Mouse (Mus musculus): ENCODE results near the gene Lrrc4c. TPM values are rescaled to one million over a fixed set of nuclear protein-coding genes. Genes with fewer than 3 reads are reported as not detected.

Gene Lrrc4c
- total RNA-seq, 2 experiments from 2014 or later: 0.22 to 0.64 TPM

DNA sequence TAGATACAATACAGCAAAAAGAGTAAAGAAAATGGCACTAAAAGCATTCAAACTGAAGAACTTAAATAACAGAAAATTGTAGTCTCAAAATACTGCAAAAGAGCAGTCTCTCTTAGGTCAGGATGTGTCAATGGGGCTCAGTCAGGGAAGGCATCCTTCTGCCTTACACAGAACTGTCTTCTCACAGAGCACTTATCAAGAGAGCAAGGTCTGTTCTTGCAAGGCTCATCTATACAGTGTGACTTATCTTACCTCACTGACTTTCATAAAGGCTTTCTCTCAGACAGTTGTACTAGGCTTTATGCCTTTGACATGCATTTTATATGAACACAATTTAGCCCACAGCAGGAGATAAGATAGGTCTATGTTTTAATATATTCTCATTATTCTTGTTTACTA lies 1226.7 kb downstream of the Lrrc4c start:
- intact Hi-C loops (cut with DNase I; ENCODE audit: low total_unique reads): no loop called here
- DNase-seq: no peak

DNA sequence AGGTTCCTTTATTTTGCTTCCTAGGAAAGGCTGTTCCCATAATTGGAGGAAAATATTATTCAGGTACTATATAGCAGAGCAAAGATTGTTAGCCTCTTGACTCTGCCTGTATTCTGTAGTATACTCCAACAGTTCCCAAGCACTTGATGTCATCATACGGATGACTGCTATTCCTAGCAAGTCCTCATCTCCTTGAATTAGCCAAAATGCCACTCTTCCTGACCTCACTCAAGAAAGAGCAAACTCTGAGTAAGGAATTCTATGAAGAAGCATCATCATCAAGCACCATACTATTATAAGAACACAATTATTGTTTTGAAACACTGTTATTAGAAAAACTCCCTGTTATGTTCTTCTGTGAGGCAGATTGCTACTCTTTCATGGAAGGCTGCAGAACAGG lies 1228.0 kb downstream of the Lrrc4c start:
- intact Hi-C loops (cut with DNase I; ENCODE audit: low total_unique reads): no loop called here
- DNase-seq: no peak

DNA sequence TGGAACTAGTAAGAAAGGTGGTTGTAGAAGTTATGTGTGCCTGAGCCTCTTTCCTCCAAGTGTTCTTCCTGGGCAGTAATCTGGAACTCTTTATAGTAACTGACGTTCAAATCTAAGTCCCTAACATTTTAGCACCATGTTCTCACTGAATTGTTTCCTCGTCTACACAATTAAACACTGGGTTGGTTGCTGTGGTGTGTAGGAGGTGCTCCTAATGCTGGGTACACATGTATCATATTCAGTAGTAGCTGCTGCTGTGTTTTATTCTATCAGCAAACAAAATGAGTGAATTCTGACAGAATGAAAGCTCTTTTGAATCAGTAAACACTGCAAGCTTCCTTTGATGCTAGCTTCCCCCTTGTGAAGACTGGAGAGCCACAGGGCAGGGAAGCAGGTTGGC lies 1246.5 kb downstream of the Lrrc4c start:
- intact Hi-C loops (cut with DNase I; ENCODE audit: low total_unique reads): no loop called here
- DNase-seq: no peak

DNA sequence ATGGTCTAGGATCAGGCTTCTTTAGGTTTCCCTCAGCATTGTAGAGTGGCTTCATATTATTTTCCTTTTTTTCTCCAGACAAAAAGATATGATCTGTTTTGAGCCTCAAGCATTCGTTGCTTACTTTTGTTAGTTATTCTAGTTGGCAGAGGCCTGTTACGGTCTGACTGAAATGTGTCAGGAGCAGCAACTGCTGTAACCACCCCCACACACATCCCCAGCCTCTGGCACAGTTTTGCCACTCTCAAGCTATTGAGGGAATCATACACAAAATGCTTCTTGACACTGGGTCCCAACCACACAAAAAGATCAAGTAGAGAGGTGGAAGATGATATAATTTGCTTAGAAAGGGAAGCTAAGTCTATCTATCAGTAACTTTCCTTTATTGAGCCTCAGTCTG lies 1251.0 kb downstream of the Lrrc4c start:
- no peak for DNase-seq
- intact Hi-C loops (cut with DNase I; ENCODE audit: low total_unique reads): no loop called here

DNA sequence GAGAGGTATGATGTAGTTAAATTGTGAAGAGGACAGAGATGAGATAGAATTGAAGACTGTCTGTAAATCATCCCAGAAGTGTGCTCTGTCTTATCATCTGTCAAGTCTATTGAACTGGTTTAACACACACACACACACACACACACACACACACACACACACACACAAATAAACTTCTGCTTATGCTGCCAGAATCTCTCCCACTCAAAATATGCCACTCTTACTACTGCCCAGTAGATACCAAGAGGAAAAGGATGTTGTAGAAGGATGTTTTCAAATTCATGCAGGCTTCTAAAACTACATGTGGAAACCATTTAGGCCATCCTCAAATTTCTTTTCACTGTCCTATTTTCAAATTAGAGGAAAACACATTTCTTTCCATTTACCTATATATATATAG lies 1257.0 kb downstream of the Lrrc4c start:
- no peak for DNase-seq
- intact Hi-C loops (cut with DNase I; ENCODE audit: low total_unique reads): no loop called here

DNA sequence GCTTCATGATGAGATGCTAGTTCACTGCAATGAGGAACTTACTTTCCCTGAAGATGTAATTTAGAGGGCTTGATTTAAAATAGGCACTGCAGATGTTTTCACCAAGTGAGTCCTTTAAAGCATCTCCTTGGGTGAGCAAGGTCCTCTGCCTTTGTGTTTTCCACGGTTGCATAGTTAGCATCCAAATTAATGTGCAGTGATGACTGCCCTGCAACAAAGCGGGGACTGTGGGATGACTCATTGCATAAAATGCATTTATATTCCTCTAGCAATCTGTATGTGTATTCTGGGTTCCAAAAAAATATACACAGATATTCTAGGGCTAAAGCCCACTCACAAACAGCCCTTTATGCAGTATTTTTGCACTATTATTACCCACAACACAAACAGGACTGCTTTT lies 1263.2 kb downstream of the Lrrc4c start:
- DNase-seq: no peak
- intact Hi-C loops (cut with DNase I; ENCODE audit: low total_unique reads): no loop called here

DNA sequence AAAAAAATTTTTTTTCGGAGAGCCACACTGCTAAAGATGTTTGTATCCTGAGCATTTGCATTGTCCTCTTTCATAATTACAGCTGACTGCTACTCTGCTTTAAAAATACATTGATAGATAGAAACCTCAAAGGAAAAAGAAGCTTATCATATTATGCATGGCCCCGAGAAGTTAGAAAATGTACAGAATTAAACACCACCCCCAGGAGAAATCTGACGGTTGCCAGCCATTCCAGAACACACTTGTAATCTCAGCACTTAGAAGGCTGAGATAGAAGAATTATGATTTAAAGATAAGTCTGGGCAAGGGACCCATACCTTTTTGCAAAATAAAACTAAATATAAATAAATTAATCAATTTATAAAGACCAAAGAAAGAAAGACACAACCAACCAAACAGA lies 1268.4 kb downstream of the Lrrc4c start:
- intact Hi-C loops (cut with DNase I; ENCODE audit: low total_unique reads): no loop called here
- DNase-seq: no peak

DNA sequence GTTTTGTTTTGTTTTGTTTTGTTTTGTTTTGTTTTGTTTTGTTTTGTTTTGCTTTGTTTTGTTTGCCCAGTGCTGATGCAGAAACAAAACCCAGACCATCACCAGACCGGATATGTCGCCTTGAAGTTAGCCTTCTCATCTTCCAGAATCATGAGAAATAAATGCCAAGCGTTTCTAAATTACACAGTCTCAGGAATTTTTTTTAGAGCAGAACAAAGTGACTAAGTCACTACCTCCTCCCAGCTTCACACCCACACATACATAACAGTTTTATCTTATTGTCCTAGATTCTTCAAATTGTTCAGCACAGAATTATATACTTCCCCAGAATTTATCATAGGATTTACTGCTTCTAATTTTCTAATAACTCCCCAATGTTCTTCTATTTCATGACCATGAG lies 1272.6 kb downstream of the Lrrc4c start:
- no peak for DNase-seq
- intact Hi-C loops (cut with DNase I; ENCODE audit: low total_unique reads): no loop called here

DNA sequence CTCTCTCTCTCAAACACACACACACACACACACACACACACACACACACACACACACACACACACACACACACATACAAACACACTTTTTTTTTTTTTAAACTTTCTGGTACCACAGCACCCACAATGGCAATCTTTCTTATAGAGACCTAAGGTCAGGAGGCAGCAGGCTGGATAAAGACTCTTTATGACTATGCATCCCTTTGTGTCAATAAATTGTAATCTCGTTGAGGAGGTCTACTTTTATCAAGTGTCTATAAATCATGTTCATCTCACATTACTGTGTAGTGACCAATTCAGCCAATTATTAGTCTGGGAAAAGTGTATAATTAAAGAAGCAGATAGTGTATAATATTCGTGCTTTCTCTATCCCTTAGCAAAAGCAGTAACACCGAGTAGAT lies 1286.2 kb downstream of the Lrrc4c start:
- intact Hi-C loops (cut with DNase I; ENCODE audit: low total_unique reads): no loop called here
- DNase-seq: no peak

DNA sequence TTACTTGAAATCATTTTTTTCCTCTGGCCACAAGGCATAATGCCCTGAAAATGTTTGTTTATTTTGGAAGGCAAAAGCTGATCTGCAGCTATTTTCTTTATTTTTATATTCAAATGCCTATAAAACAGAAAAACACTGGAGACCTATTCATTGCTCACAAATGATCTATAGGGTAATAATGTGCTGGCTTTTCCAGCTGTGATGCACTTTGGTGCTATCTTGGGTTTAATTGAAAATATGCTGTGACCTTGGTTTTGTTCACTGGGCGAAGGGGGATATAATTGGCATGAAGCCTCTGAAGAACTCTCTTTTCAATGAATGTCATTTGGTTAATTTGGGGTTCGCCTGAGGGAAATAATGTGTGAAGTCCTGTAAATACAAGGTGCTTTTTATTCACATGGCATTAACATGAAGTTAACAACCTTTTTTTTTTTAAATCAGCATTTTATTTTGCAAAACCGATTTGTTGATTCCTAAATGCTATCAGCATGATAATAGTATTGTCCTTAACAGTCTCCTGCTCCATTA lies 1286.8 kb downstream of the Lrrc4c start:
- DNase-seq: no peak
- intact Hi-C loops (cut with DNase I; ENCODE audit: low total_unique reads): no loop called here

DNA sequence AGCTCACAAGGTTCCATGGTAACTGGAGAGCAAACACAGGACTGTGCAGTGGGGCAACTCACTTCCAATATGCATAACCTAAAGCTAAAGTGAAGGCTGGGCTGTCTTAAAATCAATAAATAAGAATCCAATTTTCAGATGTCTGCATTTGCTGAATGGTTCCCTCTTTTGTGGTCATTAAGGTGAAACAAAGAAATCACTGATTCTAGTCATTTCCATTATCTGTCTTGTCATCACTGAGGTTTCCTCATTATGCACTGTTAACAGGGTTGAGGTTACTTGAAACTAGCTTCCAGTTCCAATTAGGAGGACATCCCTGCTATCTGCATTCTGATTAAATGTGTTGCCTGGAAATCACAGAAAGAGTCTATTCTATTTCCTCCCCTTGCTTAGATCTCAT lies 1291.5 kb downstream of the Lrrc4c start:
- no peak for DNase-seq
- intact Hi-C loops (cut with DNase I; ENCODE audit: low total_unique reads): no loop called here

DNA sequence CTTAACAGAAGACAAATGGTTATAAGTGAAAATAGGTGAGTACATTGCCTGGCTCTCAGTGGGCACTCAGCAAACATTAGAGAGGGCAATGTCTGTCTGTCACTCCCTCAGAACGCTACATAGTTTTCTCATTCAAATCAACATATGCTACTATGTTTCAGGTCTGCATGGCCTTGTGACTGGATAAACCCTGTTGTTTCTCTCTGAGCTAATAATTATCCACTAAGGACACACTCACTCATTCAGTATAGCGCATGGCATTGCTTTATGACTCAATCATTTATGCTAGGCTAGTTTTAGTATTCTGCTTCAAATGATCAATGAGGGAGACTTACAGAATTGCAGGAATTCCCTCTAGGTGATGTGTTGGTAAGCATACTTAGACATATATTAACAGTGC lies 1292.6 kb downstream of the Lrrc4c start:
- intact Hi-C loops (cut with DNase I; ENCODE audit: low total_unique reads): no loop called here
- no peak for DNase-seq

DNA sequence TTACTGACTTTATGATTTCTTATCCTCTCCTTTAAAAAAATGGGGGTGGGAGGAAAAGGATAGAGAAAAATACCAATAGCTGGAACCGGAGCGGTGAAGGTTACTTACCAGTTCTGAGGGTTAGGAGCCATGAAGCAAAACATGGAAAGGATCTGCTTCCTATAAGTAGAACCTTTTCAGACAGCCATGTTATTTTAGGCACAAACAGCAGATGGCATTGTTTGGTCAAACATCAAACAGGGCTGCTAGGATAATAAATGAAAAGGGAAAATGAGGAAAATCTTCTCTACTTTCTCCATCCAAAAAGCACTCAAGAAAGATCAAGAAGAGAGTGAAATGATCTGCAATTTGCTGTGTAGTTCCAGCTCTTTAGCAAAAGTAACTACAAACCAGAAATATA lies 1296.8 kb downstream of the Lrrc4c start:
- intact Hi-C loops (cut with DNase I; ENCODE audit: low total_unique reads): no loop called here
- DNase-seq: no peak

DNA sequence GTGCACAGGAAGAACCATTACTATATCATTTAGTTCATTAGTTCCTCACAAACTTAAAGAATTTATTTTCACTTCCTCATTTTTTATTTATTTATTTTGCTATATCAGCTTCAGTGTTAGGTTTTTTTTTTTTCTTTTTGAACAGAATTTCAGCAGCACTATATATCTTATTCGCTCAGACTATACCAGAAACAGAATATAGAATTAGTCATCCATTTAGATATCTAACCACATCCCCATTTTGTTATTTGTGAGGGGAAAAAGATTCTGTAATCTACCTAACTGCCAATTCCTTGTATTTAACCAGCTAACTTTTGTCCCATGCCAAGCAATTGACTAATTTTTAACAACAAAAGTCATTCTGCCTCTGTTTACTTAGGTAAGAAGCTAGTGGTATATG lies 1300.6 kb downstream of the Lrrc4c start:
- intact Hi-C loops (cut with DNase I; ENCODE audit: low total_unique reads): no loop called here
- no peak for DNase-seq

DNA sequence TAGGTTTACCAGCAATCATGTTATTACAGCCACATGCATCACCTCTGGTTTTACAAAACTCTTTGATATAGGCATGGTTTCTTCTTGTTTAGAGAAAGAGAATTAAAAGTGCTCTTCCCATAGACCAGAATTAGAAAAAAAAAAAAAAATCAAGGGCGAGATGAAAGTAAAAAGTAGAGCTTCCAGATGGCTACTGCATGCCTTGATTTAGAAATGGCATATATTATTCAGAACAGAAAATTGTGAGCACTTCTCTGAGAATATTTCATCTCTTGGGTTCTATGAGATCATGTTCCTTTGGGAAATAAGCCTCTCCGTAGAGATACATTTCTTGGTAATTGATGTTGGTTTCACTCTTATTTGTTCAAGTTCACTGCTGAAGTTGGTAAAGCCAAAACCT lies 1322.0 kb downstream of the Lrrc4c start:
- intact Hi-C loops (cut with DNase I; ENCODE audit: low total_unique reads): no loop called here
- DNase-seq: no peak

DNA sequence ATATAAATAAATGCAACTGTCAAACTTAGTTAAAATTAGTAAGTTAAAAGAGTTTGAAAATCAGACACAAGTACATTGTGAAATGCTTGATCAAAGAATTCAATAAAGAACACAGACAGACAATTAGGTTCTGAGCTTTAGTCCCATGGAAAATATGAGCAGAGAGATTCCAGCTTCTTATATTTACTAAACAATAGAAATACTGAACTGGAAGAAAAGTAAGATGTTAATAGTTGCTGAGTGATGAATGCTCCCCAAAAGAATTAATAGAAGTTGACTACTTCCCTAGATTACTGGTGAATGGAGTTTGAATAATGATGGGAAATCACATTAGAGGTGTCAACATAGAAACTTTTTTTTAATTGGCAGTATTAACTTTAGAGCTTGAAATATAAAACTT lies 1323.7 kb downstream of the Lrrc4c start:
- intact Hi-C loops (cut with DNase I; ENCODE audit: low total_unique reads): no loop called here
- DNase-seq: no peak

DNA sequence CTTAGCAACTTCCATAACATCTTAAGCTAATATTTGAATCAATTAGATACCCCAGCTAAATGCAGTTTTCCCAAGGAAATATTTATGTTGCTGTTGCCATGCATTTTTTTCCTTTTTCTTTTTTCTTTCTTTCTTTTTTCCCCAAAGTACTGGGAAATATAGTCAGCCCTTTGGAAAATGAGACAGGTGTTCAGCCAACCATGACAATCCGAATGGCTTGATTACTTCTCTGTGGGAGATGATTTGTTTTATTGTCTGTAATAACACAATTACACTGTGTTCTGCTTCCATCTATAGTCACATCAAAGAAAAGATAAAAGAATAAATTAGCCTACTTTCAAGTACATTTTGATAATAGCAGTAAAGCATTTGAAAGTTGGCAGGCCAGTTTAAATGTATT lies 1334.7 kb downstream of the Lrrc4c start:
- no peak for DNase-seq
- intact Hi-C loops (cut with DNase I; ENCODE audit: low total_unique reads): no loop called here

Small RNA genes within 50 kb of the gene (microRNA-seq; reads per million reads assigned to microRNA genes)
- gene Gm44320: 0 reads per million in 2 experiments
